Mouse (Mus musculus): Measurements from ENCODE around the gene Kcnip1. TPM values are rescaled to one million over a fixed set of nuclear protein-coding genes. Genes with fewer than 3 reads are reported as not detected.

Kcnip1 gene
- total and polyA plus RNA-seq, 2 experiments, result not detected

- 78% methylated on average over 4 of the region's 4 CpGs for WGBS
- no peaks in the 10 kb centered on the region for H3K79me2 ChIP-seq (ENCODE audit: control insufficient read depth, insufficient read depth, low read length)
- TF ChIP-seq CTCF (IDR thresholded peaks at IDR 0.05; ENCODE audit: low read depth, low read length) (no peak), POLR2A (IDR thresholded peaks at IDR 0.05; ENCODE audit: extremely low read depth, insufficient read depth, low read length) (no peak)
Measured at GRCm38 (mm10) chr11:33908360-33909175, 84.4 kb downstream of the Kcnip1 start.

GRCm38 (mm10) chr11:33903494-33903893, 89.5 kb downstream of the Kcnip1 start:
- WGBS, result 58% methylated on average over 6 of the region's 6 CpGs
- H3K9ac ChIP-seq (ENCODE audit: low read depth, low read length), result no peak overlapping the region

More at GRCm38 (mm10) chr11:33908360-33909175, 84.4 kb downstream of the Kcnip1 start:
- Histone ChIP-seq H3K27me3 (ENCODE audit: control insufficient read depth, insufficient read depth, low read length) (no peaks in the 10 kb centered on the region), H3K36me3 (ENCODE audit: control insufficient read depth, insufficient read depth, low read length) (no peaks in the 10 kb centered on the region), H3K27ac (replicated peaks; ENCODE audit: insufficient read depth, low read depth, low read length) (no peak overlapping the region), H3K4me1 (ENCODE audit: control insufficient read depth, insufficient read depth, low read length) (no peaks in the 10 kb centered on the region), H3K9ac (ENCODE audit: low read depth, low read length) (no peak overlapping the region), H3K4me3 (ENCODE audit: insufficient read depth, low read depth, low read length) (no peak overlapping the region)
- DNase-seq (ENCODE audit: extremely low read depth, low read depth, low spot score), result no peak

DNA sequence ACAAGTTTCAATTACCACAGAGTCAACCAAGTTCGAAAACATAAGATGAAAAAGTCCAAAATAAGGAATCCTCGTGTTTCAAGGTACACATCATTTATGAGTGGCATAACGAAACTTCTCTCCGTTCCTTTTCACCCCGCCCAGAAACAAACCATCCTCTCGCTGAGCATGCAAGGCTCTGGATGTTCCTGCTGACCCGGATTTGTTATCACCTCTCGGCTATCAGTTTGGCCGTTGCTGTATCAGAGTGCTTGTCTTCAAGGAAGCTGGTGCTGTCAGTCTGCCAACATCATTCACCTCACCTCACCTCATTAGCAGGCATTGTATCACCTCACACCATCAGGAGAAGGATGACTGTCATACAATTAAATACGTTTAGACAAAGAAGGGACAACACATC, 90.6 kb downstream of the Kcnip1 start:
- Histone ChIP-seq H3K4me1 (ENCODE audit: control insufficient read depth, insufficient read depth, low read length) (no peaks in the 10 kb centered on the region), H3K36me3 (ENCODE audit: control insufficient read depth, insufficient read depth, low read length) (no peaks in the 10 kb centered on the region), H3K79me2 (ENCODE audit: control insufficient read depth, insufficient read depth, low read length) (no peaks in the 10 kb centered on the region), H3K4me3 (ENCODE audit: insufficient read depth, low read depth, low read length) (no peak overlapping the region), H3K9ac (ENCODE audit: low read depth, low read length) (no peak overlapping the region), H3K27me3 (ENCODE audit: control insufficient read depth, insufficient read depth, low read length) (no peaks in the 10 kb centered on the region), H3K27ac (replicated peaks; ENCODE audit: insufficient read depth, low read depth, low read length) (no peak overlapping the region)
- WGBS, result 63% methylated on average over 10 of the region's 10 CpGs
- no peak for TF ChIP-seq CTCF (IDR thresholded peaks at IDR 0.05; ENCODE audit: low read depth, low read length)
- TF ChIP-seq POLR2A (IDR thresholded peaks at IDR 0.05; ENCODE audit: extremely low read depth, insufficient read depth, low read length), result no peak
- no peak for DNase-seq (ENCODE audit: extremely low read depth, low read depth, low spot score)

More at GRCm38 (mm10) chr11:33903494-33903893, 89.5 kb downstream of the Kcnip1 start:
- H3K79me2 ChIP-seq (ENCODE audit: control insufficient read depth, insufficient read depth, low read length), result no peaks in the 10 kb centered on the region
- H3K36me3 ChIP-seq (ENCODE audit: control insufficient read depth, insufficient read depth, low read length), result no peaks in the 10 kb centered on the region
- no peak overlapping the region for H3K27ac ChIP-seq (replicated peaks; ENCODE audit: insufficient read depth, low read depth, low read length)
- DNase-seq (ENCODE audit: extremely low read depth, low read depth, low spot score), result no peak
- no peak overlapping the region for H3K4me3 ChIP-seq (ENCODE audit: insufficient read depth, low read depth, low read length)
- no peaks in the 10 kb centered on the region for H3K4me1 ChIP-seq (ENCODE audit: control insufficient read depth, insufficient read depth, low read length)
- H3K27me3 ChIP-seq (ENCODE audit: control insufficient read depth, insufficient read depth, low read length), result no peaks in the 10 kb centered on the region
- TF ChIP-seq CTCF (IDR thresholded peaks at IDR 0.05; ENCODE audit: low read depth, low read length) (no peak), POLR2A (IDR thresholded peaks at IDR 0.05; ENCODE audit: extremely low read depth, insufficient read depth, low read length) (no peak)

- no peaks in the 10 kb centered on the region for H3K79me2 ChIP-seq (ENCODE audit: control insufficient read depth, insufficient read depth, low read length)
- no peak for DNase-seq (ENCODE audit: extremely low read depth, low read depth, low spot score)
- no peaks in the 10 kb centered on the region for H3K27me3 ChIP-seq (ENCODE audit: control insufficient read depth, insufficient read depth, low read length)
- H3K36me3 ChIP-seq (ENCODE audit: control insufficient read depth, insufficient read depth, low read length), result no peaks in the 10 kb centered on the region
- H3K27ac ChIP-seq (replicated peaks; ENCODE audit: insufficient read depth, low read depth, low read length), result no peak overlapping the region
- TF ChIP-seq CTCF (IDR thresholded peaks at IDR 0.05; ENCODE audit: low read depth, low read length), result no peak
- TF ChIP-seq POLR2A (IDR thresholded peaks at IDR 0.05; ENCODE audit: extremely low read depth, insufficient read depth, low read length), result no peak
- H3K4me3 ChIP-seq (ENCODE audit: insufficient read depth, low read depth, low read length), result no peak overlapping the region
- H3K4me1 ChIP-seq (ENCODE audit: control insufficient read depth, insufficient read depth, low read length), result no peaks in the 10 kb centered on the region
- 77% methylated on average over 2 of the region's 2 CpGs for WGBS
- no peak overlapping the region for H3K9ac ChIP-seq (ENCODE audit: low read depth, low read length)
Measured at GRCm38 (mm10) chr11:33901783-33902182, 91.2 kb downstream of the Kcnip1 start.

DNA sequence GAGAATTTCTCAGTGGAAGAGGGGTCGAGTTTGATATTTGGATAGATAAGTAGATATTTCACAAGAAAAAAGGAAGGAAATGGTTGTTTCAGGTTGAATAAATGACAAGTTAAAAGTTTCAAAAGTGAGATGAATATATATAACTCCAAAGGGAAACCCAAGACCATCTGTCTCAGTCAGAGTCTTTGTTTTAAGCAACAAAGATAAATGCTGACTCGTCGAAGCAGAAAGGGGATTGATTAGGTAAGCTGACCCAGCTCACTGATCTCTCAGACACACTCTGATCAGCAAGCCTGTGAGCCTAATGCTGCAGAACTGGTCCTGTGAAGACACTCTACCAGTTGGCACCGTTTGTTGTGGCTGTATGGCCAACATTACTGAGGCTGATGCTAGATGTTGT, 101.9 kb downstream of the Kcnip1 start:
- TF ChIP-seq CTCF (IDR thresholded peaks at IDR 0.05; ENCODE audit: low read depth, low read length) (no peak), POLR2A (IDR thresholded peaks at IDR 0.05; ENCODE audit: extremely low read depth, insufficient read depth, low read length) (no peak)
- no peak for DNase-seq (ENCODE audit: extremely low read depth, low read depth, low spot score)
- no peaks in the 10 kb centered on the region for H3K27me3 ChIP-seq (ENCODE audit: control insufficient read depth, insufficient read depth, low read length)

GRCm38 (mm10) chr11:33890382-33890781, 102.6 kb downstream of the Kcnip1 start:
- H3K9ac ChIP-seq (ENCODE audit: low read depth, low read length), result no peak overlapping the region
- H3K36me3 ChIP-seq (ENCODE audit: control insufficient read depth, insufficient read depth, low read length), result no peaks in the 10 kb centered on the region
- H3K27me3 ChIP-seq (ENCODE audit: control insufficient read depth, insufficient read depth, low read length), result no peaks in the 10 kb centered on the region
- TF ChIP-seq CTCF (IDR thresholded peaks at IDR 0.05; ENCODE audit: low read depth, low read length), result no peak
- no peak for TF ChIP-seq POLR2A (IDR thresholded peaks at IDR 0.05; ENCODE audit: extremely low read depth, insufficient read depth, low read length)
- DNase-seq (ENCODE audit: extremely low read depth, low read depth, low spot score), result no peak
- H3K27ac ChIP-seq (replicated peaks; ENCODE audit: insufficient read depth, low read depth, low read length), result no peak overlapping the region
- no peak overlapping the region for H3K4me3 ChIP-seq (ENCODE audit: insufficient read depth, low read depth, low read length)
- H3K4me1 ChIP-seq (ENCODE audit: control insufficient read depth, insufficient read depth, low read length), result no peaks in the 10 kb centered on the region
- H3K79me2 ChIP-seq (ENCODE audit: control insufficient read depth, insufficient read depth, low read length), result no peaks in the 10 kb centered on the region
- WGBS, result 80% methylated on average over 2 of the region's 2 CpGs

More for the DNA sequence above, 101.9 kb downstream of the Kcnip1 start:
- Histone ChIP-seq H3K9ac (ENCODE audit: low read depth, low read length) (no peak overlapping the region), H3K27ac (replicated peaks; ENCODE audit: insufficient read depth, low read depth, low read length) (no peak overlapping the region), H3K4me3 (ENCODE audit: insufficient read depth, low read depth, low read length) (no peak overlapping the region), H3K79me2 (ENCODE audit: control insufficient read depth, insufficient read depth, low read length) (no peaks in the 10 kb centered on the region), H3K36me3 (ENCODE audit: control insufficient read depth, insufficient read depth, low read length) (no peaks in the 10 kb centered on the region), H3K4me1 (ENCODE audit: control insufficient read depth, insufficient read depth, low read length) (no peaks in the 10 kb centered on the region)
- WGBS, result 60% methylated on average over 4 of the region's 4 CpGs
